Mouse (Mus musculus) midbrain, embryonic 10.5 days (tissue): Measurements from ENCODE around the gene Ciao2a. TPM values are rescaled to one million over a fixed set of nuclear protein-coding genes. Genes with fewer than 3 reads are reported as not detected.

Experiments used
- DNase-seq: peaks from one replicate; pipeline ENCODE4 v3.0.0-alpha.2; 2017; ENCODE audit warnings: low spot score
- H3K27ac ChIP-seq: fragments of 300-500 bp; sonication (generic); replicated peaks from 2 replicates; pipeline ENCODE4 v1.5.1; 2016; ENCODE audit warnings: mild to moderate bottlenecking
- H3K27me3 ChIP-seq: fragments of 300-500 bp; sonication (generic); 2 replicates; pipeline ENCODE4 v1.6.1; 2016; ENCODE audit warnings: low read depth, mild to moderate bottlenecking; ENCODE audit not compliant: poor library complexity, severe bottlenecking
- H3K36me3 ChIP-seq: fragments of 300-500 bp; sonication (generic); 2 replicates; pipeline ENCODE4 v1.6.1; 2016; ENCODE audit warnings: mild to moderate bottlenecking, moderate library complexity
- H3K4me1 ChIP-seq: fragments of 300-500 bp; sonication (generic); 2 replicates; pipeline ENCODE4 v1.6.1; 2016
- H3K4me3 ChIP-seq: fragments of 300-500 bp; sonication (generic); 2 replicates; pipeline ENCODE4 v1.5.1; 2016; ENCODE audit warnings: mild to moderate bottlenecking, moderate library complexity
- H3K9me3 ChIP-seq: fragments of 300-500 bp; sonication (generic); replicated peaks from 2 replicates; pipeline ENCODE4 v1.6.1; 2016; ENCODE audit warnings: mild to moderate bottlenecking
- WGBS: fragments of 180-500 bp; shearing (Covaris S2); methylation state at CpG from one replicate; pipeline ENCODE4 v1.1.7; 2016; 5-methylcytosine and 5-hydroxymethylcytosine counted together
- polyA plus RNA-seq: library from polyadenylated mRNA; unstranded; fragments of >200 nt; fragmentation: Nextera tagmentation; extraction: Ambion mirVana; gene quantifications from 2 replicates; pipeline ENCODE4 v1.2.1, GENCODE M21; 2016

Gene Ciao2a
- polyA plus RNA-seq, result 150 and 156 TPM in 2 replicates

DNA sequence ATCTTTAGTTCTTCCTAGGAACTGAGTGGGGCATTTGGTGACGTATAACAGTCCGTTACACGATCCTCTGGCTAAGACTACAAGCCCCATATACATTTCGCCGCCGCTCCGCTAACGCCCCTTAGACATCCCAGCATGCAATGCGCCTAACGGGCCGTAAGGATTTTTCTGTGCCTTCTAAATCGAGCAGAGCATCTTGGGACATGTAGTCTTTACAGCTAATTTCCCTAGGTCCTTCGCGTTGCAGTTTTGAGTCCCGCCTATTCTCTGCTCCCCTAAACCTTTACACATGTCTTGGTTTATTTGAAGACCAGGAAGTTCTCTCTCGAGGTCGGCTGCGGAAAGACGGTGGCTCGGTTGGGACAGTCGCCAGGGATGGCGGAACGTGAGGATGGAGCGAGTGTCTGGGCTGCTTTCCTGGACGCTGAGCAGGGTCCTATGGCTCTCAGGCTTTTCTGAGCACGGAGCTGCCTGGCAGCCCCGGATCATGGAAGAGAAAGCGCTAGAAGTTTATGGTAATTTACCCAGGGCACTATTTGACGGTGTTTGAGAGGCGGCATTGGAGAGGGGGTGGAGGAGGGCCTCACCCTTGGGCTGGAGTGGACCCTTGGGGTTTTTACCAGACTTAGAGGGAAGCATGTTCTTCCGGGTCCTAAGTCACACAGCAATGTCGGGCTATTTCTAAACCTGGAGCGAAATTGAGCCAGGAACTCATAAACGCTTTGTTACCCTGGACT, at the start of gene Ciao2a, which contains the start of gene Snx1:
Ciao2a (plus strand) TSS at position 156 of the 737 bp plus-strand sequence.
Snx1 (minus strand) TSS at position 132 of the 737 bp plus-strand sequence.
- peak; percentile 90 for DNase-seq
- no peaks in the 10 kb centered on the region for H3K27me3 ChIP-seq
- no peaks in the 10 kb centered on the region for H3K9me3 ChIP-seq
- WGBS, result 1% methylated on average over 34 of the region's 34 CpGs
- peak within 1 kb of the TSS; percentile 93 for H3K27ac ChIP-seq
- H3K36me3 ChIP-seq, result peaks cover 16% of the 10 kb centered on the region
- peaks cover 48% of the 10 kb centered on the region for H3K4me1 ChIP-seq
- H3K4me3 ChIP-seq, result peak within 1 kb of the TSS; percentile 61

DNA sequence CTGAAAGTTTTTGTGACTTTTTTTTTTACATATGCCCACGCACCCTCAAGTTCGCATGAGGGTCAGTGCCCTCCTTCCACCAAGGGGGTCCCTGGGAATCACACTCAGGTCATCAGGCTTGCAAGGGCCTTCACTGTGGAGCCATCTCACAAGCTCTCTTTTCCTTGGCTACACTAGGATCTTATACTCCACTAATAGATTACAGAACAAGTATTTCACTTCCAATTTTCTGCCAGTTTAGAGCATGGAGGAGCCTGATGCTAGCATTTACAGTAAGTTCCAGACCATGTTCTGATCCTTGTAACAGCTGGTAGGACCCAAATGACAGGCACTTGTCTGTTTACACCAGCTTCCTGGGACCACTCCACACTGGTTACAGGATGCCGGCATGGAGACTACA, 48.3 kb upstream of the Ciao2a start:
- no peaks in the 10 kb centered on the region for H3K27me3 ChIP-seq
- DNase-seq, result no peak
- H3K36me3 ChIP-seq, result no peaks in the 10 kb centered on the region
- H3K4me3 ChIP-seq, result peak overlapping the region; percentile 30; the same call in 1 of the 2 replicates
- H3K27ac ChIP-seq, result peak overlapping the region; percentile 68
- 67% methylated on average over 3 of the region's 3 CpGs for WGBS
- peaks cover 7% of the 10 kb centered on the region for H3K4me1 ChIP-seq
- no peaks in the 10 kb centered on the region; the same call in 1 of the 2 replicates for H3K9me3 ChIP-seq

DNA sequence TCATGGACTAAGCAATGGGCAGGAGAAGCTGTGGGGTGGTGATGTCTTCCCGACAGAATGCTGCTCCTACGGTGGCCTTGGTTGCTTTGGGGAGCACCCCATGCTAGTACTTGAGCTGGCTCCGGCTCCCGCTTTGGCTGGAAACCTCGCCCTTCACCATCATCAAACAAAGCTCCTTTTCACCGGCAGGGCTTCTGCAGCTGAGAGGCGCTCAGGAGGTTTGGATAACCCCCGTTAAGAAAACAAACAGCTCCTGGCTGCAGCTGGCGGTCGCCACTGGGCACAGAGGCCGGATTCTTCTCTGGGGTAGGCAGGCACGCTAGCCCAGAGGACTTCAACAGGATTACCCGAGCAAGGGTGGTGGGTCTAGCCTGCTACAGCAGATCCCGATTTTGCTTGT, 47.9 kb upstream of the Ciao2a start:
- peak overlapping the region; percentile 30; the same call in 1 of the 2 replicates for H3K4me3 ChIP-seq
- no peaks in the 10 kb centered on the region; the same call in 1 of the 2 replicates for H3K9me3 ChIP-seq
- DNase-seq, result peak; percentile 57
- H3K27ac ChIP-seq, result peak overlapping the region; percentile 68
- peaks cover 7% of the 10 kb centered on the region for H3K4me1 ChIP-seq
- no peaks in the 10 kb centered on the region for H3K36me3 ChIP-seq
- 9% methylated on average over 14 of the region's 14 CpGs for WGBS
- H3K27me3 ChIP-seq, result no peaks in the 10 kb centered on the region

DNA sequence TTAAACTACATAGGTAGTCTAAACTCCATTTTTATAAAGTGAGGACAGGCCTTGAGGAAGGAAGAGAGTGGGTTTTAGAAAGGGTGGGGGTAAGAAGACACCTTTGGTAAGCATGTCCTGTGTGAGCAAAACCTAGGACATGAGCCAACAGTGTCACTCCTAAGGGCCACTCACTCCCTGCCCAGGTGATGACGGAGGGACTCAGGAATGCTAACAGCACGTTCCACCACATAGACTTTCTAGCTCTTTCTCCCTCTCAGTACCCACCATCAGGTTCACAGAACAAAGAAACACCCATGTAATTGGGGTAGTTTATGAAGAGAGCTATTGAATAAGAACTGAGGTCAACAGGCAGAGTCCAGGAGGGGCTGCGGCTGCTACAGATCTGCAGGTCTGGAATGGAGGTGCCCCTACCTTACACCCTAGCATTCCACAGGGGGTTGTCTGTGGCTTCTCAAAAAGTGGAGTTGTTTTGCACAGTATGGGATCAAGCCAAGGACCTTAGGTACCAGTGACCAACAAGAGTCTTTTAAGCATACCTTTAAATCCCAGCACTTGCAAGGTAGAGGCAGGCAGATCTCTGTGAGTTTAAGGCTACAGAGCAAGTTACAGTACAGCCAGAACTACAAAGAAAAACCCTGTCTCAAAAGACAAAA, 45.5 kb upstream of the Ciao2a start:
- no peak for DNase-seq
- Histone ChIP-seq H3K4me3 (no peak overlapping the region), H3K27me3 (no peaks in the 10 kb centered on the region), H3K27ac (no peak overlapping the region), H3K36me3 (peaks cover 6% of the 10 kb centered on the region), H3K9me3 (no peaks in the 10 kb centered on the region), H3K4me1 (peaks cover 11% of the 10 kb centered on the region)
- WGBS, result 81% methylated on average over 3 of the region's 3 CpGs

DNA sequence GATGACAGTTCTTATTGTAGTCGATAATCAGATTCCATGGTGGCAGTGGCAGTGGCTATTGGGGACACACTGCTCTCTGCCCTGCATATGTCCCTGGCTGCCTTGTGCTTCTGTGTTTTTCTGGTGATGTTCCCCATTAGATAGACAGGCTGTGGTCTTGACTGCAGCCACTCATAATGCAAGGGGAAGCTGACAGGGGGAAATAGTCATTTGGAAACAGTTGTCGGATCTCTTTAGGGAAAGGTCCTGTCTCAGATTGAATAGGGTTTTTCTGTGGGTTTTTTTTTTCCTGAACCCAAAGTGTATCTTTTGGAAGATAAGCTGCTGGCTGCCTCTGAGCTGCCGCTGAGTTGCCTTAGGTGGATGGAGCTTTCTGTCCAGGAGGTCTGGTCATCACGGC, 44.4 kb upstream of the Ciao2a start:
- no peak for DNase-seq
- Histone ChIP-seq H3K9me3 (no peaks in the 10 kb centered on the region), H3K36me3 (peaks cover 17% of the 10 kb centered on the region), H3K27me3 (no peaks in the 10 kb centered on the region), H3K4me3 (no peak overlapping the region), H3K27ac (no peak overlapping the region), H3K4me1 (peaks cover 11% of the 10 kb centered on the region)
- WGBS, result 89% methylated on average over 4 of the region's 4 CpGs

DNA sequence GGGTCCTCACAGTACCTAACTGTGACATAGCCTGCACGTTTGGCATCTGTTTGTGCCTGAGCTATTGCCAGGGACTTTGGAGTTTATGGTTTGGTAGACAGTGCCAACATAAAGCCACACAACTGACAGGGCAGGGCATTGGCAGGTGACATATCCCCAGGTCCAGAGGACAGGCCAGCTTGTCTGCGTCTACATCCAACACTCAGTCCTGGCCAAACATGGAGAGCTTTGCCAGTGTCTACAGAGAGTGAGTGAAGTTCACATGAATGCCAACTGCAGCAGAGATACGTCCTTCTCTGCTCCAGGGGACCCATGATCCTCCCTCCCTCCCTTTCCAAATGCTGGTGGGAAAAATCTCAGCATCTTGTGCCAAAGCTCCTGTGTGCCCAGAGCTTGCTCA, 42.2 kb upstream of the Ciao2a start:
- Histone ChIP-seq H3K4me3 (no peak overlapping the region), H3K27ac (no peak overlapping the region), H3K9me3 (no peaks in the 10 kb centered on the region), H3K4me1 (peaks cover 3% of the 10 kb centered on the region; the same call in 1 of the 2 replicates), H3K27me3 (no peaks in the 10 kb centered on the region), H3K36me3 (peaks cover 38% of the 10 kb centered on the region)
- WGBS, result 92% methylated on average over 3 of the region's 3 CpGs
- DNase-seq, result no peak

DNA sequence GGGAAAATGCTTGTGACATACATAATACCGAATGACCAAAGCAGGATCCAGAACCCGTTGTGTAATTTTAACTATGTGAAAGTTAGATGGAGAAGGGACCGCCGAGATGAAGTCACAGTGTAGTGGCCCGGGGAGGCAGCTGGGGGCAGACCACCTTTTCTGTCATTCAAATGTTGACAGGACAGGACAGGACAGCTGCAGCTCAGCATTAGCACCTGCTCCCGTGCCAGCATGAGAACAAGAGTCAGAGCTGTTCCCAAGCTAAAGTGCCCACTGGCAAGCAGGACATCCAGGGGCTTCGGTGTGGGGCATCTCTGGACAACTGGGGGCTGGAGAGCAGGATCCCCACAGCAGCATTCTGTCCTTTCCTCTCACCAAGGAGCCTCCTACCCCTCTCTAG, 39.3 kb upstream of the Ciao2a start:
- H3K36me3 ChIP-seq, result peaks cover 67% of the 10 kb centered on the region
- WGBS, result 95% methylated on average over 7 of the region's 7 CpGs
- no peaks in the 10 kb centered on the region for H3K27me3 ChIP-seq
- H3K9me3 ChIP-seq, result no peaks in the 10 kb centered on the region
- no peak overlapping the region for H3K27ac ChIP-seq
- no peak for DNase-seq
- no peak overlapping the region for H3K4me3 ChIP-seq
- H3K4me1 ChIP-seq, result peaks cover 3% of the 10 kb centered on the region; the same call in 1 of the 2 replicates

DNA sequence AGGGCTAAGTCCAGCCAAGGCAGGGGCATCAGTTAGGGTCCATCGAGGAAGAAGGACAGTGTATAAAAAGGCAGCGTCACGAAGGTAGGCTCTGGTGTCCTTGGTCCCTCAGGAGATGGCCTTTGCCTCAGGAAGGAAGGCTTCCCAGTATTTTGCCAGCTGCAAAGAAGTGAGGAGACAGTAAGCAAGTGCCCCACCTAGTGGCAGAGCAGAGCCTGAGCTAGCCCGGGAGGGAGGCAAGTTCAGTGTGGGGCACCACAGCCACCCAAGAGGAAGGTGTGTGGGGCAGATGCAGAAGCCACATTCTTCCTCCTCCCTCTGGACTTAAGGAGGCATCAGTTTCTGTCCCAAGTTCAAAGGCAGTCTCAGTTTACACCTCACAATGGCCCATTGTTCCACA, 38.0 kb upstream of the Ciao2a start:
- DNase-seq, result peak; percentile 50
- Histone ChIP-seq H3K4me3 (no peak overlapping the region), H3K27me3 (no peaks in the 10 kb centered on the region), H3K27ac (no peak overlapping the region), H3K9me3 (no peaks in the 10 kb centered on the region), H3K4me1 (peaks cover 3% of the 10 kb centered on the region; the same call in 1 of the 2 replicates), H3K36me3 (peaks cover 80% of the 10 kb centered on the region)
- WGBS, result 60% methylated on average over 4 of the region's 4 CpGs

DNA sequence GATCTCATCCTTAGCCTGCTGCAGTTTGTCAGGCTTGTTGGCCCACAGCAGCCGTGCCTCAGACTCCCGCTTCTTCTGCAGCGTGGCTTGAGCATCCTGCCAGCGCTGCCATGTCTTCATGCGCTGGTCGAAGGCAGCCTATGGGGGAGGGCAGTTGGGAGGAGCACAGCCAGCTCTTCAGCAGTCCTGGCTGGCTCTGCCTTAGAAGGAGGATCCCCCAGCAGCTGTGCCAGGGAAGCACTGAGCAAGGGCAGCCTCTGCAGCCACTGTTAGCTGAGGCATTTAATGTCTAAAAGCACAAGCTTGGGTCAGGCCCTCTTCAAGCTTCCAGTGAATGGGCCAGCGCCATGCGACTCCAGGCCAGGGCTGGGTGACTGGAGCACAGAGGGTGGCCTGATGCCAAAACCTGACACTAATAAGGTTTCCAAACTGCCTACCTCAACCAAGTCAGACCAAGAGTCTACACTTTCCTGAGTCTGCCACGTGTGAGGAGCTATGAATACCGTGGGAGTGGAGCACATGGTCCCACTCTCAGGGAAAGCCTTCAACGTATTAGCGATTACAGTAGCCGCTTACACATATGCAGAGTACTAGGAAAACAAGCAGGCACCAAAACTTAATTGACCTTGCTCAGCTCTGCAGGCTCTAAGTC, 35.7 kb upstream of the Ciao2a start:
- H3K4me3 ChIP-seq, result no peak overlapping the region
- no peaks in the 10 kb centered on the region for H3K9me3 ChIP-seq
- no peaks in the 10 kb centered on the region for H3K27me3 ChIP-seq
- no peaks in the 10 kb centered on the region for H3K4me1 ChIP-seq
- H3K27ac ChIP-seq, result no peak overlapping the region
- peaks cover 99% of the 10 kb centered on the region for H3K36me3 ChIP-seq
- DNase-seq, result no peak
- 93% methylated on average over 13 of the region's 13 CpGs for WGBS

DNA sequence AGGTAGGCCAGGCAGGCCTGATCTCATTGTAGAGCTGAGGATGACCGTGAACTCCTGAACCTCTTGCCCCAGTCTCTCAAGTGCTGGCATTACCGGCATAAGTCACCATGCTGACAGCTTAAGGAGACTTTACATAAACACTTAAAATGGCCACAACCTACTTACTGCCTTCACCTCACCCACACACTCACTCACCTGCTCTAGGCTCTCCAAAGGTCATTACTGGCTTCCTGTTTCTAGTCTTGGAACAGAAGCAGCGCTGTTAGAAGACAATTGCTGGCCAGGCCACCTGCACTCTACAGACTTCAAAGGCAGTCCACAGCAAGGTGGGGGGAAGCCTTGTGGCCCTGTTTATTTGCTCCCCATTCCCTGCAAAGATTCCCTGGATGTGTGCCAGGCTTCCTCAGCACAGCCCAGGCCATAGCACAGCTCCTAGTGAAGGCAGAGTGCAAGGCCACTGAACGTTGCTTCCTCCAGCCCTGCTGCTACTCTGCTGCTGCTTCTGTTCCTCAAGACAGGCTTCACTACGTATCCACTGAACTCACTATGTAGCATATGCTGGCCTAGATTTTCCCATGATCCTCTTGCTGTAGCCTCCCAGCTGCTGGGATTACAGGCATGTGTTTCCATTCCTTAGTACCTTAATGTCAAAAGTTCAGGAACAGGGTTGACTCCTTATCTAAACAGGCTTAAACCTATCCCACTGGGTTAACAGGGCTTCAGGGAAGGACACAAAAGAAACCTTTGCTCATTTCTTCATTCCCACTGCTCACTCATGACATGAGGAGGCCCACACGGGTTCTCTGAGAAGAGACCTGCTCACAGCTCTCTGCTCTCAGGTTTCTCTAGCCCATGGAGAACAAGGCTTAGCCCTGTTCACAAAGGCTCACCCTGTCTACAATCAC, 34.8 kb upstream of the Ciao2a start:
- Histone ChIP-seq H3K4me3 (no peak overlapping the region), H3K27me3 (no peaks in the 10 kb centered on the region), H3K9me3 (no peaks in the 10 kb centered on the region), H3K36me3 (peaks cover 99% of the 10 kb centered on the region), H3K4me1 (no peaks in the 10 kb centered on the region), H3K27ac (no peak overlapping the region)
- 85% methylated on average over 6 of the region's 6 CpGs for WGBS
- no peak for DNase-seq

DNA sequence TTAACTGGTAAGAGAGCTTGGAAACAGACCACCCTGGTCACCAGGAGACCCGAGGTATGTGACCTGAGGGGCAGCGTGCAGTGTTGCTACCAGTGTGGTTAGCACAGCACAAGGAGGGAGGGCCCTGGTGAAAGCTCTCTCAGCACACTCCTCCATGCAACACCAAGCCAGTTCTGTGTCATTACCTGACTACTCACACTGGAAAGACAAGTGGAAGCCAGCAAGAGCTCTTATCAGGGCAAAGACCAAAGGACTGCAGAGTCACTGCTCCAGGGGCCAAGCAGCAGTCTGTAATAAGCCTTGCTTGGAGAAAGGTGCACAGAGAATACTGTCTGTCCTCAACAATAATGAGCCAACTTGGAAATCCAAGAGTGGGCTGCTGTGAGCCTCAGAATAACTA, 33.7 kb upstream of the Ciao2a start:
- Histone ChIP-seq H3K4me3 (no peak overlapping the region), H3K27ac (no peak overlapping the region), H3K36me3 (peaks cover 99% of the 10 kb centered on the region), H3K4me1 (no peaks in the 10 kb centered on the region), H3K9me3 (no peaks in the 10 kb centered on the region), H3K27me3 (no peaks in the 10 kb centered on the region)
- no peak for DNase-seq
- WGBS, result 85% methylated on average over 2 of the region's 2 CpGs

DNA sequence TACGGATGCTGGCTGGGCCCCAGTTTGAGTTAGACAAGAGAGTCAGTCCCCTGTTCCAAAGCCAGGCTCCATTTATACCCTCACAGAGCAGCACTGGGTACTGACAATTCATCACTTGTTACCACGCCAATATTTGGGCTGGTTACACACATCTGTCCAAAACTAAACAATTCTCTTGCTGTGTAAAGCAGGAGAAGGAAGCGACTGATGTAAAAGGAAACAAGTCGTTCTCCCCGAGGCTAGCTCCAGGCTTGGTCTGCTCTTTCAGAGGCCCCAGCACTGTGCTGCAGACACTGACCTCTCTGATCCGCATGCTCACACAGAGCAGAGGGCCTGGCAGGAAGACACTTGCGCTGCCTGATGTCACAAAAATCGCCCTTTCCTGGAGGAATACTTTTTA, 24.8 kb upstream of the Ciao2a start:
- Histone ChIP-seq H3K4me3 (no peak overlapping the region), H3K36me3 (peaks cover 99% of the 10 kb centered on the region), H3K27me3 (no peaks in the 10 kb centered on the region), H3K4me1 (no peaks in the 10 kb centered on the region), H3K9me3 (no peaks in the 10 kb centered on the region), H3K27ac (no peak overlapping the region)
- WGBS, result 86% methylated on average over 8 of the region's 8 CpGs
- DNase-seq, result no peak
